Mouse (Mus musculus) midbrain, embryonic 16.5 days (tissue): ENCODE data around the gene Hcar2. TPM values are rescaled to one million over a fixed set of nuclear protein-coding genes. Genes with fewer than 3 reads are reported as not detected.
A peak's percentile ranks its signal among the peaks of the same experiment; 100 is the strongest.

ENCODE experiments used
- ATAC-seq: fragments of 200-750 bp; cut with Nextera tagmentation; 2 replicates; pipeline ENCODE4 v1.8.0; 2017; ENCODE audit warnings: moderate TSS enrichment
- H3K27ac ChIP-seq: fragments of 300-500 bp; sonication (generic); 2 replicates; pipeline ENCODE4 v1.5.1; 2014; ENCODE audit warnings: mild to moderate bottlenecking, low read length, mixed read lengths
- H3K27me3 ChIP-seq: fragments of 300-500 bp; sonication (generic); 2 replicates; pipeline ENCODE4 v1.6.1; 2014; ENCODE audit warnings: low read depth, low read length, mixed read lengths; ENCODE audit not compliant: control insufficient read depth, insufficient read depth
- H3K36me3 ChIP-seq: fragments of 300-500 bp; sonication (generic); 2 replicates; pipeline ENCODE4 v1.6.1; 2014; ENCODE audit warnings: mild to moderate bottlenecking, low read length, moderate library complexity, mixed read lengths; ENCODE audit not compliant: control insufficient read depth, insufficient read depth
- H3K4me1 ChIP-seq: fragments of 300-500 bp; sonication (generic); 2 replicates; pipeline ENCODE4 v1.6.1; 2014; ENCODE audit warnings: mild to moderate bottlenecking, low read length, mixed read lengths; ENCODE audit not compliant: control insufficient read depth, insufficient read depth
- H3K4me2 ChIP-seq: fragments of 300-500 bp; sonication (generic); 2 replicates; pipeline ENCODE4 v1.6.1; 2014; ENCODE audit warnings: mild to moderate bottlenecking, low read length, mixed read lengths
- H3K4me3 ChIP-seq: fragments of 300-500 bp; sonication (generic); 2 replicates; pipeline ENCODE4 v1.5.1; 2014; ENCODE audit warnings: low read depth, mild to moderate bottlenecking, low read length, moderate library complexity, mixed read lengths
- H3K9ac ChIP-seq: fragments of 300-500 bp; sonication (generic); 2 replicates; pipeline ENCODE4 v1.6.1; 2014; ENCODE audit warnings: low read depth, low read length, mixed read lengths
- H3K9me3 ChIP-seq: fragments of 300-500 bp; sonication (generic); replicated peaks from 2 replicates; pipeline ENCODE4 v1.6.1; 2014; ENCODE audit warnings: mild to moderate bottlenecking, low read length, mixed read lengths; ENCODE audit not compliant: control insufficient read depth, poor library complexity, severe bottlenecking
- WGBS: fragments of 180-500 bp; shearing (Covaris S2); extraction: QIAGEN DNeasy Blood & Tissue Kit; methylation state at CpG from one replicate; pipeline ENCODE4 v1.1.7; 2014; 5-methylcytosine and 5-hydroxymethylcytosine counted together
- polyA plus RNA-seq: library from polyadenylated mRNA; unstranded; fragments of >200 nt; fragmentation: Nextera tagmentation; extraction: Ambion mirVana; gene quantifications from 2 replicates; pipeline ENCODE4 v1.2.1, GENCODE M21; 2015

Hcar2 gene
- polyA plus RNA-seq, result not detected in 2 replicates

GRCm38 (mm10) chr5:123865365-123865764, at the start of gene Hcar2:
Hcar2 (minus strand) TSS chr5:123865499.
- Histone ChIP-seq H3K27ac (no peak within 1 kb of the TSS), H3K9ac (no peak within 1 kb of the TSS), H3K9me3 (no peaks in the 10 kb centered on the region), H3K4me2 (no peak within 1 kb of the TSS), H3K4me1 (no peaks in the 10 kb centered on the region), H3K4me3 (no peak within 1 kb of the TSS), H3K27me3 (no peaks in the 10 kb centered on the region), H3K36me3 (no peaks in the 10 kb centered on the region)
- ATAC-seq, result no peak
- 88% methylated on average over 12 of the region's 12 CpGs for WGBS

- 82% methylated on average over 3 of the region's 3 CpGs for WGBS
- peaks cover 4% of the 10 kb centered on the region; the same call in 1 of the 2 replicates for H3K4me1 ChIP-seq
- no peak overlapping the region for H3K4me2 ChIP-seq
- H3K9ac ChIP-seq, result no peak overlapping the region
- no peak overlapping the region for H3K4me3 ChIP-seq
- peaks cover 24% of the 10 kb centered on the region for H3K36me3 ChIP-seq
- ATAC-seq, result no peak
- H3K9me3 ChIP-seq, result no peaks in the 10 kb centered on the region
- H3K27me3 ChIP-seq, result no peaks in the 10 kb centered on the region
- H3K27ac ChIP-seq, result no peak overlapping the region
These were observed 49.6 kb upstream of the Hcar2 start for GRCm38 (mm10) chr5:123914852-123915251.

- peak overlapping the region; percentile 98 for H3K9ac ChIP-seq
- peak overlapping the region; percentile 84 for H3K27ac ChIP-seq
- H3K9me3 ChIP-seq, result no peaks in the 10 kb centered on the region
- 6% methylated on average over 10 of the region's 10 CpGs for WGBS
- H3K4me3 ChIP-seq, result peak overlapping the region; percentile 92
- H3K4me1 ChIP-seq, result peaks cover 22% of the 10 kb centered on the region
- peak overlapping the region; percentile 75 for H3K4me2 ChIP-seq
- H3K27me3 ChIP-seq, result no peaks in the 10 kb centered on the region
- ATAC-seq, result peak; percentile 27; the same call in 1 of the 2 replicates
- H3K36me3 ChIP-seq, result peaks cover 8% of the 10 kb centered on the region
These were observed 42.3 kb upstream of the Hcar2 start for GRCm38 (mm10) chr5:123907631-123907977.

- Histone ChIP-seq H3K36me3 (peaks cover 8% of the 10 kb centered on the region), H3K4me3 (peak within 1 kb of the TSS; percentile 92), H3K9ac (peak within 1 kb of the TSS; percentile 98), H3K27me3 (no peaks in the 10 kb centered on the region), H3K4me2 (peak within 1 kb of the TSS; percentile 75), H3K27ac (peak within 1 kb of the TSS; percentile 84), H3K4me1 (peaks cover 18% of the 10 kb centered on the region), H3K9me3 (no peaks in the 10 kb centered on the region)
- WGBS, result under 1% methylated on average over 55 of the region's 61 CpGs
- peak; percentile 94 for ATAC-seq
These were observed 41.8 kb upstream of the Hcar2 start, which contains the start of gene Denr for GRCm38 (mm10) chr5:123906976-123907630. Denr (plus strand) TSS chr5:123907175.

- H3K9ac ChIP-seq, result peak overlapping the region; percentile 65
- H3K36me3 ChIP-seq, result peaks cover 8% of the 10 kb centered on the region
- peaks cover 18% of the 10 kb centered on the region for H3K4me1 ChIP-seq
- peak overlapping the region; percentile 60; the same call in 1 of the 2 replicates for H3K27ac ChIP-seq
- no peaks in the 10 kb centered on the region for H3K9me3 ChIP-seq
- peak overlapping the region; percentile 92 for H3K4me3 ChIP-seq
- no peaks in the 10 kb centered on the region for H3K27me3 ChIP-seq
- 74% methylated on average over 17 of the region's 17 CpGs for WGBS
- peak overlapping the region; percentile 56 for H3K4me2 ChIP-seq
- ATAC-seq, result no peak
These were observed 41.1 kb upstream of the Hcar2 start for GRCm38 (mm10) chr5:123906146-123906975.

GRCm38 (mm10) chr5:123904059-123904672, 38.9 kb upstream of the Hcar2 start:
- Histone ChIP-seq H3K4me1 (peaks cover 16% of the 10 kb centered on the region), H3K4me2 (no peak overlapping the region), H3K9ac (no peak overlapping the region), H3K4me3 (no peak overlapping the region), H3K36me3 (no peaks in the 10 kb centered on the region; the same call in 1 of the 2 replicates), H3K27ac (no peak overlapping the region), H3K9me3 (no peaks in the 10 kb centered on the region), H3K27me3 (no peaks in the 10 kb centered on the region)
- 78% methylated on average over 11 of the region's 11 CpGs for whole genome bisulfite sequencing
- no peak for ATAC-seq

- no peaks in the 10 kb centered on the region for H3K36me3 ChIP-seq
- no peak overlapping the region for H3K9ac ChIP-seq
- no peak overlapping the region for H3K4me2 ChIP-seq
- H3K27me3 ChIP-seq, result no peaks in the 10 kb centered on the region
- no peak overlapping the region for H3K4me3 ChIP-seq
- no peak overlapping the region for H3K27ac ChIP-seq
- no peaks in the 10 kb centered on the region for H3K4me1 ChIP-seq
- H3K9me3 ChIP-seq, result no peaks in the 10 kb centered on the region
- 87% methylated on average over 13 of the region's 13 CpGs for WGBS
- ATAC-seq, result no peak
These were observed 32.1 kb upstream of the Hcar2 start for GRCm38 (mm10) chr5:123897352-123897751.

- no peaks in the 10 kb centered on the region for H3K27me3 ChIP-seq
- no peak overlapping the region for H3K9ac ChIP-seq
- H3K9me3 ChIP-seq, result no peaks in the 10 kb centered on the region
- H3K4me1 ChIP-seq, result no peaks in the 10 kb centered on the region
- ATAC-seq, result no peak
- H3K4me2 ChIP-seq, result no peak overlapping the region
- H3K4me3 ChIP-seq, result no peak overlapping the region
- WGBS, result 84% methylated on average over 11 of the region's 11 CpGs
- H3K27ac ChIP-seq, result no peak overlapping the region
- H3K36me3 ChIP-seq, result no peaks in the 10 kb centered on the region
These were observed 31.1 kb upstream of the Hcar2 start for GRCm38 (mm10) chr5:123896395-123896794.
